Mouse (Mus musculus) leukemia stem cell, adult 10-12 weeks (primary cell): Measurements from ENCODE around the gene Pi4k2a. TPM values are rescaled to one million over a fixed set of nuclear protein-coding genes. Genes with fewer than 3 reads are reported as not detected.

Experiments used
- polyA plus RNA-seq: library from polyadenylated mRNA; stranded (reverse); fragments of >175 nt; gene quantifications from 2 replicates; pipeline ENCODE4 v1.2.3, GENCODE M21; 2012; ENCODE audit warnings: low replicate concordance

Gene Pi4k2a
- 16.8 and 26.8 TPM in 2 replicates for polyA plus RNA-seq

DNA sequence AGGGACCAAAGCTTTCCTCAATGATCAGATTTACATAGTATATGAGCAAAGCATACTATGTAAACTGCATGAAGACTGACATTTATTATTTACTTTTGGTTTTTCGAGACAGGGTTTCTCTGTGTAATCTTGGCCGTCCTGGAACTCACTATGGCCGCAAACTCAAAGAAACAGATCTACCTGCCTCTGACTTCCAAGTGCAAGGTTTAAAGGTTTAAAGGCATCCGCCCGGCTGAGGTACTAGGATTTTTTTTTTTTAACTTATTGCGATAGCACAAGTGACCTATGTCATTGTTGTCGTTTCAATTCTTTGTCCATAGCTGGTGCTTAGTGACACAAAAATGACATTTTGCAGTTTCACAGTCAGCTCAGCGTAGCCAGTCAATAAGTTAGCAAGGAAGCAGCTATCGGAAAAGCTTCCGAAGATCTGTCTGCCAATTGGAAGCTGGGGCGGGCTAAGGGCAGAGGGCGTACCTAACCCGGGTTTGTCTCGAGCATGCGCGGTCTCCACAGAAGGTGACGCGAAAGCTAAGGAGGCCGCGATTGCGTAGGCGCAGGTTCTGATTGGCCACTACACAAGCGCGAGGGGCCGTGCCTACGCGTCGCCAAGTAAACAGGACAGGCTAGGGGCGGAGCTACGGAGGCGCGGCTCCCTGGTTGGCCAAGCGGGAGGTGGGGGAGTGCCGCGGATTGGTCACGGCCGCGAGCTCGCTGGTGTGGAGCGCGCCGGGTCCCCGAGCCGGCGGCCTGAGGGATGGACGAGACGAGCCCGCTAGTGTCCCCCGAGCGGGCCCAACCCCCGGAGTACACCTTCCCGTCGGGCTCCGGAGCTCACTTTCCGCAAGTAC lies at the start of gene Pi4k2a:
TSS of gene Pi4k2a (plus strand) at position 723 of the 848 bp plus-strand sequence.

GRCm38 (mm10) chr19:42045269-42046102 lies 44.8 kb upstream of the Pi4k2a start, which contains the start of gene Hoga1:
Gene Hoga1, plus strand, starts transcription at chr19:42045610.

GRCm38 (mm10) chr19:42051948-42052347 lies 38.3 kb upstream of the Pi4k2a start, which contains the start of gene 4933411K16Rik:
Gene 4933411K16Rik, plus strand, starts transcription at chr19:42052248.

GRCm38 (mm10) chr19:42086166-42086565 lies 4.1 kb upstream of the Pi4k2a start, which contains the start of gene Morn4:
Gene Morn4, minus strand, starts transcription at chr19:42086357.

DNA sequence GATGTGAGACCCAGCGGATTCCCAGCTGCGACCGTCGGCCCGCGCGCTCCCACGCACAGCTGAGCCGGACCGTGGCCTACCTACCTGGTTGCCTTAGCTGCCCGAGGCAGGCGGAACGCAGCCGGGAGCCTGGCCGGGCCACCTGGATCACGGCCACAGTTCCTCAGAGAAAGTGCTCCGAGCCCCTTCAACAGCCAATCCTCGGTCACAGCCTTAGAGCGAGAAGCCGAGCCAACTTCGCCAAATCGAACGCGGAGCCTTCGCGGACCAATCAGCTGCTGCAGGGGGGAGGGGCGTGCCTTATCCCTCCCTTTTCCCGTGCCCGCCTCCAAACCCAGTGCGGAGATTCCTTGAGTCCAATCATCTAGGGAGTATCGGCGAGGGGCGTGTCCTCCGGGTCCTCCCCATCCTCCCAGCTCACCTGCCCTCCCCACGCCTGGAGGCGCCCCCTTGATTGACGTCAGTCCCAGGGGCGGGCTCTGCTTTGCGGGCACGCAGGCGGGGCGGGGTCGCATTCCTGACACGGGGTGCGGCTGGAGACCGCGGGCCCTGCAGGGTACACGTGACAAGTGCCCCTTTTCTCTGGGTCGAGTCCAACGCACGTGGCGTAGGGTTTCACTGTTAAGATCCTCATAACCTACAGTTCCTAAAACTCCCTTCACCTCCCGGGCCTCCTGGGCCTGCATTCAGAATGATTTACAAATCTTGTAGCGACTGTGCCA lies 38.7 kb downstream of the Pi4k2a start, which contains the start of gene Avpi1:
TSS of gene Avpi1 (minus strand) at position 273 of the 722 bp plus-strand sequence.

GRCm38 (mm10) chr19:42147170-42147768 lies 57.0 kb downstream of the Pi4k2a start, which contains the start of gene Marveld1:
Gene Marveld1, plus strand, starts transcription at chr19:42147400.

GRCm38 (mm10) chr19:42163764-42164163 lies 73.5 kb downstream of the Pi4k2a start, which contains the start of gene Zfyve27:
Gene Zfyve27, plus strand, starts transcription at chr19:42163951.

Other genes starting within 250 kb of the Pi4k2a start
- gene Frat2, start 242.3 kb upstream of the Pi4k2a start, polyA plus RNA-seq = 22.1 and 29.2 TPM in 2 replicates
- 14.9 and 24.9 TPM in 2 replicates for gene Rrp12, start 194.3 kb upstream of the Pi4k2a start, polyA plus RNA-seq
- gene Pgam1, start 178.5 kb upstream of the Pi4k2a start, polyA plus RNA-seq = 45.6 and 62.6 TPM in 2 replicates
- gene Exosc1, start 157.0 kb upstream of the Pi4k2a start, polyA plus RNA-seq = 5.5 and 21.0 TPM in 2 replicates
- gene Zdhhc16, start 157.0 kb upstream of the Pi4k2a start, polyA plus RNA-seq = 20.4 and 33.6 TPM in 2 replicates
- gene Mms19, start 109.3 kb upstream of the Pi4k2a start, polyA plus RNA-seq = 5.1 and 29.0 TPM in 2 replicates
- gene Ubtd1, start 108.7 kb upstream of the Pi4k2a start, polyA plus RNA-seq = 6.3 and 8.7 TPM in 2 replicates
- gene Ankrd2, start 54.5 kb upstream of the Pi4k2a start, polyA plus RNA-seq = 0.55 and 1.0 TPM in 2 replicates
- not detected in 2 replicates for gene Hoga1, start 44.9 kb upstream of the Pi4k2a start, polyA plus RNA-seq
- not detected in 2 replicates for gene 4933411K16Rik, start 38.2 kb upstream of the Pi4k2a start, polyA plus RNA-seq
- 0.09 and 0.50 TPM in 2 replicates for gene Morn4, start 4.1 kb upstream of the Pi4k2a start, polyA plus RNA-seq
- 4.4 and 14.3 TPM in 2 replicates for gene Avpi1, start 38.6 kb downstream of the Pi4k2a start, polyA plus RNA-seq
- gene Marveld1, start 56.9 kb downstream of the Pi4k2a start, polyA plus RNA-seq = 4.7 and 6.3 TPM in 2 replicates
- gene Zfyve27, start 73.5 kb downstream of the Pi4k2a start, polyA plus RNA-seq = 14.8 and 15.6 TPM in 2 replicates
- not detected in 2 replicates for gene Sfrp5, start 111.8 kb downstream of the Pi4k2a start, polyA plus RNA-seq
- not detected in 2 replicates for gene Golga7b, start 157.1 kb downstream of the Pi4k2a start, polyA plus RNA-seq